Mouse (Mus musculus): ENCODE data around the gene Rps17.

Gene Rps17

DNA sequence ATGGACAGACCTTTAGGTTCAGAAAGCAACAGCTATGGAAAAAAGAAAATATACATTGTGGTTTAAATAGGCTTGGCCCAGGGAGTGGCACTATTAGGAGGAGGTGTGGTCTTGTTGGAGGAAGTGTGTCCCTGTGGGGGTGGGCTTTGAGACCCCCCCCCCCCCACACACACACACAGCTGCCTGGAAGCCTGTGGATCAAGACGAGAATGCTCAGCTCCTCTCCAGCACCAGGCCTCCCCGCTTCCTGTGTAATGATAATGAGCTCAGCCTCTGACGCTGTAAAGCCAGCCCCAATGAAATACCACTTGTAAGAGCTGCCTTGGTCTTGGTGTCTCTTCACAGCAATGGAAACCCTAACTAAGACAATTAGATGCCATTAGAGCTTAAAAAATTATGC, 14.3 kb downstream of the Rps17 start:
- DNase-seq, result no peak

DNA sequence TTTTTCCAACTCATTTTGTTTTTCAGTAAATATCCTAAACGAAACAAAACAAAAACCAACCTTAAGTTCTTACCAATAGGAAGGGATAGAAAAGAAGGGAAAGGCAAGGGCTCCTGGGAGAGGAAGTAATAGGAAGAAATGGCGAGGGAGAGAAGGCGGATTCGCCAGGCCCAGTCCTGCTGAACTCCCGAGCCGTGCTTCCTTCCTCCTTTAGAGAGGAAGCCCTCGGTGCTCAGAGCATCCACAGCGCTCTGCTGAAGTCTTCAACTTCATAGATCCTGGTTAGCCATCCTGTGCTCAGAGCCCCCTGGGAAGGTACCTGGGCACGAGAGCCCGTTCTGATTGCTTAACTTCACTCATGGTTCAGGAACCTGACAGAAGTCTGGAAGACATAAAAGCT, 17.4 kb downstream of the Rps17 start:
- no peak for DNase-seq

DNA sequence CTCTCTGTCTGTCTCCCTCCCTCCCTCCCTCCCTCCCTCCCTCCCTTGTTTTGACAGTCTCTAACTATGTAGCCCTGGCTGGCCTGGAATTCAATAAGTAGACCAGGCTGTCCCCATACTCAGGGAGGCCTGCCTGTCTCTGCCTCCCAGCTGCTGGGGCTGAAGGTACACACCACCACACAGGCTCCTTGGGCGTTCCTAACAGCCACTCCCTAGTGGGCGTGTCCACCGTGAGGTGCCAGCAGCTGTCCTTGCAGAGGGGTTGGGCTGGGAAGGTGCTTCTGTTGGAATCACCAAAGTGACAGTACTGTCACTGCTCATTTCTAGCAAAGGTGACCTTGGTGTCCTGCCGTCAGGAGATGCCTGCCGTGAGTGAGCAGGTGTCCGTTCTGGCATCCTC, 18.2 kb downstream of the Rps17 start:
- no peak for DNase-seq

DNA sequence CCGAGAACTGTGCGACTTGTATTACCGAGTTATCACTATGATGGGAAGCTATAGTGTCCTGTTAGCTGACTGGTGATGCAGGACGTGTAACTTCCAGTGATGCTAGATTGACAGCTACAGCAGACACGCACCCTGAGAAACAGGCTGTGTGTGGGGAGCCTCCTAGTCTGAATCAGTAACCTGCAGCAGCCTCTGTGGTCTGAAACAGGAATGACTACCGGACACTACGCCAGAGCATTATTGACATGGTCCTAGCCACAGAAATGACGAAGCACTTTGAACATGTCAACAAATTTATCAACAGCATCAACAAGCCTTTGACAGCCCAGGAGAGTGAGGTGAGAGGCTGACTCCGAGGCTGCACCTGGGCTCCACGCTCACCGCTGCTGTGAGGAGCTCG, 19.0 kb downstream of the Rps17 start:
- no peak for DNase-seq

DNA sequence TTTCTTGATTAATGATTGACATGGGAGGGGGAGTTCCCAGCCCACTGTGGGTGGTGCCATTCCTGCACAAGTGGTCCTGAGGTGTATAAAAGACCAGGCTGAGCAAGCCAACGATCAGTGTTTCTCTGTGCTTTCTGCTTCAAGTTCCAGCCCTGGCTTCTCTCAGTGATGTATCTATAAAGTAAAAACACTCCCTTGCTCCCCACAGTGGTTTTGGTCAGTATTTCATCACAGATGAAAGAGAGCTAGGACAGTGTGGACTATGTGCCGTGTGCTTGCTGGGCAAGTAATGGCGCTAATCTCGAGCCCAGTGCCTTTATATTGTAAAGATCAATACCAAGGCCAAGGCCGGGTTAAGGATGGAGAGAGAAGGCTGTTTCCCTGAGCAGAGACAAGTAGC, 23.3 kb downstream of the Rps17 start:
- no peak for DNase-seq

DNA sequence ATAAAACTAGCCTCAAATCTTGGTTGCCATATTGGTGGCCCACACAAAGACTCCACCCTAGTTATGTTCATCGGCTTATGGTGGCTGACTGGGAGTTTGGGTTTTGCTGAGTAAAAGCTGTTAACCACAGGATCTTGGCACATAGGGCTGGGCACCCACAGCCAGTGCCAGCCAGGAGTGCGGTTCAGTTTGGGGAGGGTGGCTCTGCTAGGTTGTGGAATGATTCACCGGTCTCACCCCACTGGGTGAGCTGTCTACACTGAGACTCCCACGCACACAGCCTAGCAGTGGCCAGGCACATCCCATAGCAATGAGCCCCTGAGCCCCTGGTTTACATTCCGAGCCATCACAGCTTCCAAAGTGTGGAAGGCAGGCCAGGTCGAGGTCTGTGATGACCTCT, 25.3 kb downstream of the Rps17 start:
- no peak for DNase-seq

DNA sequence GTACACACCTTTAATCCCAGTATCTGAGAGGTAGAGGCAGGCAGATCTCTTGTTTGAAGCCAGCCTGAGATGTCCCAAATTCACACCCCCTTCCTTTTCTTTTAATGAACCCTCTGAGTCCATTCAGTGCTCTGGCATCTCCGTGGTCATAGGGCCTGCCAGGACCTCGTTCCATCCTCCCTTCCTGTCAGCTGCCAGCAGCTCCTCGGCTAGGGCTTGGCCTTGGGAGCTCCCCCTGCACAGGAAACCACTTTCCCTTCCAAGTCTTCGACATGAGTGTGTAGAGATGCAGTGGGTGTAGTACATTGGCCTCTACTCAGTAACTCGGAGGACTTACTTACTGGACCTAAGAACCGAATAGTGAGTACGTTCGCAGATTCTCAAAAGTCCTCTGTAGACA, 29.5 kb downstream of the Rps17 start:
- DNase-seq, result no peak

DNA sequence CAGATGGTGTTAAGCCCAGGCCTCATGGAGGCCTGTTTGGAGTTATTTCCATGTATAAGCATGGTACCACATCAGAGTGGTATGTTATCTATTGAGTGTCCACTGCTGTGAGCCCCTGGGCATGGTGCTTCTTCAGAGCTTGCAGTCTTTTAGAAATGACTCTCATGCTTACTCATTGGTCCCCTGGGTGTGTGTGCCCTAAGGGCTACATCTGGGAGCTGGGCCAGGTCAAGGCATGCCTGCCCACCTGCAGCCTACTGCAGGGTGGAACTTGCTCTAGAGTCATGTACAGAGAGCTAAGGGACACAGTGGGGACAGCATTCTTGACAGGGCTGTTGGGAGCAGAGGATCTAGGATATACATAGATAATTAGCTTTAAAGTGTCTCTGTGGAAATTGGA, 33.5 kb downstream of the Rps17 start:
- no peak for DNase-seq

DNA sequence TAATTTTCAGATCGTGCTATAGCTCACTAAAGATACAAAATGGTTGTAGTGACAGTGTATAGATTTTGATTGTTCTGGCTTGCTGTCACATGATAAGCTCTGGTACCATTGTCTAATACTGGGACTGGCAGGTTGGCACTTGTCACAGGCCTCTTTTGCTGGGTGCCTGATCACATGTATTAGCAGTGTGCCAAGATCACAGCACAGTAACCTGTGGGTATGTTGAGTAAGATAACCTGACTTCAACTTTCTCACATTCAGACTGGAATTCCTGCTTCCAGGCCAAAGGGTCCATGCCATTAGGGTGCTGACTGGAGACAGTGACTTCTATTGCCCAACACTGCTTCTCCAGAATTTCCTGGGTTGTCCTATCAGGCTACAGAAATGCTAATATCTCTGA, 33.9 kb downstream of the Rps17 start:
- DNase-seq, result no peak

DNA sequence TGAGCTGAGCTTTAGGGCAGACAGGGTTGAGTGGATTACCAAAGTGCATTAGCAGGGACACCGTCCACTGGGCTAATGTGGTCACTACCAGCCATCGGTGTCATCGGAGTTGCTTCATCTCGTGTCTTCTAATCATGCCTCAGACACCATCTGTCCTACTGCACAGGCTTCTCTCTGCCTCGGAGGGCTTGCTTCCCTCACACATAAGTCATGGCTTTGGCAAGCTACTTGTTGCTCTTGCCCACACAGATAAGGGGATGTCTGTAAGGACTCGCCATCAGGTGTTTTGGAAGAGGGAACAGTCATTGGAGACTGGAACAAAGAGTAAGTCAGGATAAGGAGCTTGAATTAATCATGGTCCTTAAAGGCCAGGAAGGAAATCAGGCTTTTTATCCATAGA, 35.8 kb downstream of the Rps17 start:
- no peak for DNase-seq

DNA sequence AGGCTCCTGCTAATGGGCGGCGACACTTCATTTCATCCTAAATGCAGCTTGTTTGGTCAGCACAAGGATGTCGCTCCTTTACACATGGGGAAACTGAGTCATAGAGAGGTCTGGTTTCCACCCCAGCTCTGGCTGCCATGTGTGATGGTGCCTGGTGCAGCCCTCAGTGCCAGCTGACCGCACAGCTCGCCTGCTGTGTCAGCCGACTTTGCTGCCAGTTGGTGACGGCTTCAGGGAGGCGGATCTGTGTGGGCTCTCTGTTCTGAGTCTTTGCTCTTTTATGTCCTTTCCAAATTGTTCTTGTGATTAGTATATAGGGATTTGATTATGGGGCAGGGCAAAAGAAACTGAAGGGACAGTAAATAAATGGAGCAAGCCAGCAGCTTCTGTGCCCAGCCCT, 37.3 kb downstream of the Rps17 start:
- DNase-seq, result no peak

DNA sequence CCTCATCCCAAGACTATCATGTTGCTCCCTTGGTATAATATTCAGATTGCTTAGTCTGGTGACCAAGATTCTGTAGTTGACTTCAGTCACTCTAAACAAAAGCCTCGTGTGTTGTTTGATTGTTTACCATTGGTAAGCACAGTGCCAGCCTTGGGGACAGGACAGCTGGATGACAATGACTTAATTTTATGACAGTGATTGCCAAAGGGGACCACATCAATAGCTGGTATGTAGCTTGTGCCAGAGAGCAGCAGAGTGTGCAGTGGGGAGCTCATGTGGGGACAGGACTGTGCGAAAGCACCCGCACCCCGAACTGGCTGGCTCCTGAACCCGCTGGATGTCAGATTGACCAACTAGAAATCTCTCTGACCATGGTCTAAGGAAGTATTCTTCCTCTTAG, 40.4 kb downstream of the Rps17 start:
- no peak for DNase-seq

DNA sequence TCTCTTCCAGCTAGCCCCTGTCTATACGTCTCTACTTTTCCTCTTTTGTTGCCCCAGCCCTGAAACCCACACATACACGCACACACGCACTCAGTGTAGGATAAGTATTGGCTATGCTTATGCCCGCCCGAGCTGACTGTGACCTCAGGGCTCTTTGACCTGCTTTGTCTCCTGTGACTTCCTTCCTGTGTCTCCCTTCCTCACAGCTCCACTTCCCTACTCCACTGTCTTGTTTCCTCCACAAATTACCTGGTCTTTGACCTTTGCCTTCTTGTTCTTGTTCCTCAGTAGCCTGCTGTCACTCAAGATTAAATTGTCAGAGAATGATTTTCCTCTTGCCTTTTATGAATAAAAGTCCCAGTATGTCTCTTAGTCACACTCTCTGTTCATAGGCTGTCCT, 41.0 kb downstream of the Rps17 start:
- DNase-seq, result no peak

DNA sequence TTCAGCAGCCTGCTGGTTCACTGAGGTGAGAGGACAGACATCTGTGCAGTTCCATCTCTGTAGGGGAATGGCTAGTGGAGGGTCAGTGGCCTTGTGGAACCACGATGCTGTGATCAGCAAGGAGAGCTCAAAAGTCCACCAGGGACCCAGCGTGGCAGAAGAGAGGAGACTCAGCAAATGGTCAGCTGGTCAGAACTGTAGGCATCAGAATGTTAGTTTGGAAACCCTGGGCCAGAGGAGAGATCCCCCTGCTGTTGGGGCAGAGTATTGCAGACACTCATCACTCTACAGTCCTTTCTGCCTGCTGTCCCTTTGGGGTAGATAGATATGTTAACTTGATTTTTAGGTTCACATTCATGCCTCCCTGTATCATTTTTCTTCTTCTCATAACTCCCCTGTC, 41.4 kb downstream of the Rps17 start:
- no peak for DNase-seq

DNA sequence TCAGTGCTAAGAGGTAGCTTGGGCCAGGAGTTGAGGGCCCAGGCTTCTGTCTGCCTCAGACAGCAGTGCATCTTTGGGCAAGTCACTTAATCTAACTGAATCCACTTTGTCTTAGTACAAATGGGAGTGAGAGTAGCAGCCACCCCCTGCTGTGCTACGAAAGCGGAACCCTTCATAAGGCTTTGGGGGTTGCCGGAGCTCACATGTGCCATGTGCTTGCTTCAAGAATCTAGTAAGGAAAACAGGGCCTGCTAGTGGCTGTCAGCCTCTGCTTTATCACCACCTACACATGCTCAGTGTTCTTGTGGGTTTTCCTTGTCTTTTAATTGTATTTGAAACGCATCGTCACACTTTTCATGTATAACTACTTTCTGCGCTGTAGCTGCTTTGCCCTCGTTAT, 43.7 kb downstream of the Rps17 start:
- DNase-seq, result peak; percentile 33

DNA sequence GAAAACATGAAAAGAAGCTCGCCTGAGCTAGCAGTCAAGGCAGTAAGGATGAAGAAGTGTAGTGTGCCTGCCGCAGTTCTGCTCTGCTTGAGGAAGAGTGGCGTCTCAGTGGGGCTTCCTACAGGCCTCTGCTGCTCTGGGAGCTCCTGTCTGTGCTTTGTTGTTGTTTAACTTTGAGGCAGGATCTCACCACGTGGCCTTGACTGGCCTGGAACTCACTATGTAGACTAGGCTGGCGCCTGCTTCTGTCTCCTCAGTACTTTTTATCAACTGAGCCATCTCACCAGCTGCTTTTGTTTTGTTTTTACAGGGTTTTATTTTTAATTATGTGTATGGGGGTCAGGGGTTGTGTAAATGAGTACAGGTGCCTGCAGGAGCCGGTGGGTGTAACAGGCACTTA, 46.8 kb downstream of the Rps17 start:
- DNase-seq, result peak; percentile 28

DNA sequence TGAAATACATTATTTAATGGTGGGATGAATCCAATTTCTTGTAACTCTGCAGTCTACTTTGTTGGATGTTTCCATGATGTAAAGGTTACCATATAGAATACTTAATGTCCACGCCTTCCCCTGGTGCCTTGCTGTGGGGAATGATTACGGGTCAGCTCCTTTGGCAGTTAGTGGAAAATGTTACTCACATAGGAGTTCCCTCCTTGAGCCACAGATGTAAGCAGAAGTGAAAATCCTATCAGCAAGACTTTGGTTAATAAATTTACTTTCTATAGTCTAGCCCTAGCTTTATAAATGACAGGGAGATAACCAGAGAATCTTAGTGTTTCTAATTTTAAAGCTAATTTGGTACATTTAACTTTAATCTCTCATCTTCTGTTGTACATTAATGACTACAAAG, 49.9 kb downstream of the Rps17 start:
- DNase-seq, result no peak

Data from embryo, embryonic 11 days (tissue).